Mouse (Mus musculus) kidney, postnatal 4 days (tissue): ENCODE results near the gene Flad1.

ENCODE experiments used
- DNase-seq, 2 experiments: peaks; one replicate each; pipeline ENCODE4 v3.0.0; 2021; ENCODE audit warnings: mixed read lengths in 2 of 2

Flad1 gene

GRCm38 (mm10) chr3:89425876-89426275 is 14.2 kb upstream of the Flad1 start:
- DNase-seq: no peak

- no peak for DNase-seq
Observed at GRCm38 (mm10) chr3:89425141-89425525, 13.5 kb upstream of the Flad1 start.

GRCm38 (mm10) chr3:89424416-89425140 is 12.9 kb upstream of the Flad1 start:
- no peak for DNase-seq

- no peak for DNase-seq
Observed at GRCm38 (mm10) chr3:89422556-89423205, 11.0 kb upstream of the Flad1 start.

GRCm38 (mm10) chr3:89421810-89422473 is 10.3 kb upstream of the Flad1 start:
- peak; percentile 53 to 66 for DNase-seq

GRCm38 (mm10) chr3:89421002-89421774 is 9.5 kb upstream of the Flad1 start:
- DNase-seq: peak; percentile 82 to 89

GRCm38 (mm10) chr3:89420421-89420820 is 8.8 kb upstream of the Flad1 start:
- no peak for DNase-seq

- peak in 1 of 2 experiments; percentile 26 for DNase-seq
Observed at GRCm38 (mm10) chr3:89419981-89420380, 8.3 kb upstream of the Flad1 start.

- DNase-seq: peak; percentile 62 to 71
Observed at GRCm38 (mm10) chr3:89419571-89419970, 7.9 kb upstream of the Flad1 start.

- peak; percentile 92 to 95 for DNase-seq
Observed at GRCm38 (mm10) chr3:89418861-89419250, 7.2 kb upstream of the Flad1 start.

GRCm38 (mm10) chr3:89418170-89418860 is 6.6 kb upstream of the Flad1 start, which contains the start of the genes Cks1b and Shc1:
Gene Cks1b (minus strand): TSS chr3:89418383.
Gene Shc1 (plus strand): TSS chr3:89418443.
- DNase-seq: peak; percentile 94 to 96

GRCm38 (mm10) chr3:89417840-89418169 is 6.1 kb upstream of the Flad1 start:
- DNase-seq: no peak

GRCm38 (mm10) chr3:89417131-89417530 is 5.5 kb upstream of the Flad1 start:
- no peak for DNase-seq

- DNase-seq: no peak
Observed at GRCm38 (mm10) chr3:89416158-89416557, 4.5 kb upstream of the Flad1 start.

- no peak for DNase-seq
Observed at GRCm38 (mm10) chr3:89410864-89411263, 806 bp downstream of the Flad1 start.

GRCm38 (mm10) chr3:89409701-89410100 is 2.0 kb downstream of the Flad1 start:
- DNase-seq: no peak

GRCm38 (mm10) chr3:89408448-89408847 is 3.2 kb downstream of the Flad1 start:
- no peak for DNase-seq

- no peak for DNase-seq
Observed at GRCm38 (mm10) chr3:89406887-89407286, 4.8 kb downstream of the Flad1 start.

- DNase-seq: no peak
Observed at GRCm38 (mm10) chr3:89402693-89403092, 9.0 kb downstream of the Flad1 start, which contains the start of gene Lenep. Gene Lenep (minus strand): TSS chr3:89402793.

- no peak for DNase-seq
Observed at GRCm38 (mm10) chr3:89401329-89401728, 10.3 kb downstream of the Flad1 start.

GRCm38 (mm10) chr3:89396654-89397005 is 15.0 kb downstream of the Flad1 start:
- no peak for DNase-seq
